Mouse (Mus musculus): ENCODE measurements around the gene Mettl14. TPM values are rescaled to one million over a fixed set of nuclear protein-coding genes. Genes with fewer than 3 reads are reported as not detected.
"Not testable (repeated sequence)": the region's sequence is repeated elsewhere in the genome, so short reads cannot be mapped to it uniquely, and the experiment has no call there.

The Mettl14 gene
- polyA plus RNA-seq, 1 experiment, result 12.6 TPM

- DNase-seq (ENCODE audit: low spot score), result not testable (repeated sequence)
Measured at GRCm38 (mm10) chr3:123366820-123367219, 19.1 kb downstream of the Mettl14 start.

- DNase-seq (ENCODE audit: low spot score), result no peak
Measured at GRCm38 (mm10) chr3:123356377-123356991, 29.4 kb downstream of the Mettl14 start.

- no peak for DNase-seq (ENCODE audit: low spot score)
Measured at GRCm38 (mm10) chr3:123354388-123354787, 31.5 kb downstream of the Mettl14 start.

GRCm38 (mm10) chr3:123353661-123354060 lies 32.2 kb downstream of the Mettl14 start:
- no peak for DNase-seq (ENCODE audit: low spot score)

- DNase-seq (ENCODE audit: low spot score), result no peak
Measured at GRCm38 (mm10) chr3:123353183-123353582, 32.7 kb downstream of the Mettl14 start.

GRCm38 (mm10) chr3:123351519-123351918 lies 34.4 kb downstream of the Mettl14 start:
- DNase-seq (ENCODE audit: low spot score), result no peak

- no peak for DNase-seq (ENCODE audit: low spot score)
Measured at GRCm38 (mm10) chr3:123350602-123351001, 35.3 kb downstream of the Mettl14 start.

GRCm38 (mm10) chr3:123348080-123348802 lies 37.7 kb downstream of the Mettl14 start:
- no peak for DNase-seq (ENCODE audit: low spot score)

- DNase-seq (ENCODE audit: low spot score), result no peak
Measured at GRCm38 (mm10) chr3:123343690-123344089, 42.2 kb downstream of the Mettl14 start.

GRCm38 (mm10) chr3:123341049-123341448 lies 44.9 kb downstream of the Mettl14 start:
- DNase-seq (ENCODE audit: low spot score), result no peak

GRCm38 (mm10) chr3:123338666-123339195 lies 47.2 kb downstream of the Mettl14 start:
- DNase-seq (ENCODE audit: low spot score), result no peak

- no peak for DNase-seq (ENCODE audit: low spot score)
Measured at GRCm38 (mm10) chr3:123337853-123338252, 48.1 kb downstream of the Mettl14 start.

- DNase-seq (ENCODE audit: low spot score), result no peak
Measured at GRCm38 (mm10) chr3:123336951-123337350, 49.0 kb downstream of the Mettl14 start.

- DNase-seq (ENCODE audit: low spot score), result no peak
Measured at GRCm38 (mm10) chr3:123336455-123336854, 49.5 kb downstream of the Mettl14 start.

- DNase-seq (ENCODE audit: low spot score), result no peak
Measured at GRCm38 (mm10) chr3:123335480-123335879, 50.4 kb downstream of the Mettl14 start.

- DNase-seq (ENCODE audit: low spot score), result no peak
Measured at GRCm38 (mm10) chr3:123334947-123335346, 51.0 kb downstream of the Mettl14 start.

- DNase-seq (ENCODE audit: low spot score), result no peak
Measured at GRCm38 (mm10) chr3:123333055-123333424, 52.9 kb downstream of the Mettl14 start.

- no peak for DNase-seq (ENCODE audit: low spot score)
Measured at GRCm38 (mm10) chr3:123332330-123333054, 53.4 kb downstream of the Mettl14 start.

- no peak for DNase-seq (ENCODE audit: low spot score)
Measured at GRCm38 (mm10) chr3:123330221-123330620, 55.7 kb downstream of the Mettl14 start.

GRCm38 (mm10) chr3:123329251-123329650 lies 56.7 kb downstream of the Mettl14 start:
- no peak for DNase-seq (ENCODE audit: low spot score)

GRCm38 (mm10) chr3:123324326-123324725 lies 61.6 kb downstream of the Mettl14 start:
- no peak for DNase-seq (ENCODE audit: low spot score)

- no peak for DNase-seq (ENCODE audit: low spot score)
Measured at GRCm38 (mm10) chr3:123322147-123322546, 63.8 kb downstream of the Mettl14 start.

GRCm38 (mm10) chr3:123321612-123322011 lies 64.3 kb downstream of the Mettl14 start:
- DNase-seq (ENCODE audit: low spot score), result no peak

Measured in urinary bladder, adult 2 months (tissue).